ENCODE assay signal across 8 mouse cellular contexts in the genomic region with DNA sequence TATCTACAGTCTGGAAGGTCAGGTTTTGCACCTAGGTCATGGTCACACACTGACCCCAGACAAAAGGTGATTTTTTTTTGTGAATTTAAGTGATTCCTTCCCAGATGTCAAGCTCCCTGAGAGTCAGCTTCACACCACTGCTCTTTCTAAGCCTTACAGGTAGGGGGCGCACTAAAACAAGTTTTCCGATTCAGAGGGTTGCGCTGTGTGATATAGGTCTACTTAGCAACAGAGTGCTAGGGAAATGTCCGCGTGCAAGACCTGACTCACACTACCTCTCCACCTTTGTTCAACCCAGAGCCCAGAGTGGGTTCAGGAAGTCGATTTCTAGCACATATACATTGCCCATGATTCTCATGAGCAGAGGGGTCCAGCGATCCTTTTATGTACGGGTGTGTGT.
A peak's percentile ranks its signal among the peaks of the same experiment; 100 is the strongest.
DNase-seq lines count a peak whose midpoint lies in the region; TF ChIP-seq lines count a peak whose summit lies in the region.

No protein-coding gene starts in this region.

- no peak for TF ChIP-seq POLR2A in spleen, adult 2 months (IDR thresholded peaks at IDR 0.05; ENCODE audit: low read depth, low read length)

- H3K36me3 ChIP-seq in midbrain, embryonic 10.5 days: no peaks in the 10 kb centered on the region
- no peaks in the 10 kb centered on the region for H3K36me3 ChIP-seq in spleen, adult 2 months (ENCODE audit: control insufficient read depth, insufficient read depth, low read length)

- peak; percentile 73; the same call in 1 of the 2 replicates for TF ChIP-seq CTCF in spleen, adult 2 months (IDR thresholded peaks at IDR 0.05; ENCODE audit: extremely low read depth, insufficient read depth, insufficient read length, insufficient replicate concordance)

- peak; percentile 16 for DNase-seq in gastrocnemius, postnatal 10 days
- no peak for DNase-seq in gastrocnemius, adult 8-10 months (ENCODE audit: low spot score in 2 of 2)
- DNase-seq in adrenal gland, adult 2 months: peak; percentile 44
- DNase-seq in embryo, embryonic 9.5 days (ENCODE audit: extremely low spot score): peak; percentile 74
- peak; percentile 41 to 49 for DNase-seq in heart, postnatal 36 days
- peak; percentile 63 to 65 for DNase-seq in left cerebral cortex, postnatal 14 days (ENCODE audit: low spot score in 2 of 2)
- peak; percentile 57 for DNase-seq in midbrain, embryonic 10.5 days (ENCODE audit: low spot score)
- peak; percentile 61 to 65 for DNase-seq in spleen, adult 2 months (ENCODE audit: low read depth in 1 of 2, low spot score in 2 of 2)

- H3K4me1 ChIP-seq in midbrain, embryonic 10.5 days: peaks cover 4% of the 10 kb centered on the region
- peaks cover 18% of the 10 kb centered on the region; the same call in 1 of the 2 replicates for H3K4me1 ChIP-seq in spleen, adult 2 months (ENCODE audit: control insufficient read depth, insufficient read depth, insufficient read length)

- intact Hi-C loops in heart, postnatal 36 days (cut with DNase I): loop anchor here (1.0 to 2.0 kb wide), 2 partner anchors 255 to 349 kb away; no protein-coding TSS in a partner anchor
- intact Hi-C loops in left cerebral cortex, postnatal 14 days (cut with DNase I): loop anchor here (2.0 to 5.0 kb wide), 3 partner anchors 72 to 255 kb away; a partner anchor contains a TSS

- no peaks in the 10 kb centered on the region for H3K9me3 ChIP-seq in midbrain, embryonic 10.5 days (replicated peaks)

- H3K4me3 ChIP-seq in midbrain, embryonic 10.5 days: peak overlapping the region; percentile 34
- H3K4me3 ChIP-seq in spleen, adult 2 months (ENCODE audit: extremely low read depth, insufficient read depth, insufficient read length): no peak overlapping the region

- H3K27ac ChIP-seq in midbrain, embryonic 10.5 days (replicated peaks): 0 out of 2 replicates have a peak overlapping the region, but pooled peaks have one; percentile 33
- no peak overlapping the region for H3K27ac ChIP-seq in spleen, adult 2 months (ENCODE audit: insufficient read depth, low read length)

- peaks cover 9% of the 10 kb centered on the region; the same call in 1 of the 2 replicates for H3K27me3 ChIP-seq in midbrain, embryonic 10.5 days (ENCODE audit: low read depth, poor library complexity, severe bottlenecking)
- no peaks in the 10 kb centered on the region for H3K27me3 ChIP-seq in spleen, adult 2 months (ENCODE audit: control insufficient read depth, insufficient read depth, low read length)

- WGBS in midbrain, embryonic 10.5 days: 15% methylated on average over 8 of the region's 8 CpGs
- WGBS in spleen, adult 2 months: 5% methylated on average over 8 of the region's 8 CpGs

Comparison
In these comparisons a context has a peak if more than half of its experiments do, and no peak if none do; other contexts are left out.
1. DNase-seq: peak in gastrocnemius, postnatal 10 days (single experiment), adrenal gland, adult 2 months (single experiment), embryo, embryonic 9.5 days (single experiment), heart, postnatal 36 days (2 of 2), left cerebral cortex, postnatal 14 days (2 of 2), midbrain, embryonic 10.5 days (single experiment) and spleen, adult 2 months (2 of 2); none in gastrocnemius, adult 8-10 months (0 of 2).